Mouse (Mus musculus): ENCODE measurements around the gene Hoxb3. TPM values are rescaled to one million over a fixed set of nuclear protein-coding genes. Genes with fewer than 3 reads are reported as not detected.

Gene Hoxb3
- total RNA-seq, 2 experiments from 2014 or later: not detected

- DNase-seq (ENCODE audit: low spot score in 2 of 2): no peak
Measured at GRCm38 (mm10) chr11:96351831-96352230, 28.7 kb downstream of the Hoxb3 start.

GRCm38 (mm10) chr11:96352691-96353521 lies 29.8 kb downstream of the Hoxb3 start:
- no peak for DNase-seq (ENCODE audit: low spot score in 2 of 2)

GRCm38 (mm10) chr11:96353522-96353841 lies 30.4 kb downstream of the Hoxb3 start:
- peak in 1 of 2 experiments; percentile 22 for DNase-seq (ENCODE audit: low spot score in 2 of 2)

GRCm38 (mm10) chr11:96353939-96354338 lies 30.8 kb downstream of the Hoxb3 start:
- DNase-seq (ENCODE audit: low spot score in 2 of 2): no peak

- DNase-seq (ENCODE audit: low spot score in 2 of 2): no peak
Measured at GRCm38 (mm10) chr11:96354376-96354775, 31.2 kb downstream of the Hoxb3 start.

GRCm38 (mm10) chr11:96354801-96355311 lies 31.7 kb downstream of the Hoxb3 start:
- DNase-seq (ENCODE audit: low spot score in 2 of 2): no peak

- no peak for DNase-seq (ENCODE audit: low spot score in 2 of 2)
Measured at GRCm38 (mm10) chr11:96363807-96364206, 40.7 kb downstream of the Hoxb3 start.

- DNase-seq (ENCODE audit: low spot score in 2 of 2): no peak
Measured at GRCm38 (mm10) chr11:96365441-96366091, 42.4 kb downstream of the Hoxb3 start, which contains the start of gene Hoxb1. Hoxb1 (plus strand) TSS chr11:96365752.

- DNase-seq (ENCODE audit: low spot score in 2 of 2): no peak
Measured at GRCm38 (mm10) chr11:96366092-96367041, 43.2 kb downstream of the Hoxb3 start.

GRCm38 (mm10) chr11:96367141-96367540 lies 44.0 kb downstream of the Hoxb3 start:
- no peak for DNase-seq (ENCODE audit: low spot score in 2 of 2)

- no peak for DNase-seq (ENCODE audit: low spot score in 2 of 2)
Measured at GRCm38 (mm10) chr11:96368686-96369085, 45.6 kb downstream of the Hoxb3 start.

GRCm38 (mm10) chr11:96369140-96369539 lies 46.0 kb downstream of the Hoxb3 start:
- DNase-seq (ENCODE audit: low spot score in 2 of 2): no peak

- no peak for DNase-seq (ENCODE audit: low spot score in 2 of 2)
Measured at GRCm38 (mm10) chr11:96371726-96372125, 48.6 kb downstream of the Hoxb3 start.

- no peak for DNase-seq (ENCODE audit: low spot score in 2 of 2)
Measured at GRCm38 (mm10) chr11:96372519-96372918, 49.4 kb downstream of the Hoxb3 start.

- DNase-seq (ENCODE audit: low spot score in 2 of 2): no peak
Measured at GRCm38 (mm10) chr11:96374810-96375209, 51.7 kb downstream of the Hoxb3 start.

- no peak for DNase-seq (ENCODE audit: low spot score in 2 of 2)
Measured at GRCm38 (mm10) chr11:96383381-96383780, 60.3 kb downstream of the Hoxb3 start.

- DNase-seq (ENCODE audit: low spot score in 2 of 2): no peak
Measured at GRCm38 (mm10) chr11:96387635-96388034, 64.5 kb downstream of the Hoxb3 start.

- DNase-seq (ENCODE audit: low spot score in 2 of 2): no peak
Measured at GRCm38 (mm10) chr11:96396772-96397626, 73.9 kb downstream of the Hoxb3 start.

Measured in layer of hippocampus, postnatal 14 days (tissue).